Mouse (Mus musculus) stomach, embryonic 15.5 days (tissue): ENCODE data around the gene Gm7138. TPM values are rescaled to one million over a fixed set of nuclear protein-coding genes. Genes with fewer than 3 reads are reported as not detected.
"Not testable (repeated sequence)": the region's sequence is repeated elsewhere in the genome, so short reads cannot be mapped to it uniquely, and the experiment has no call there.

Experiments used
- ATAC-seq: fragments of 200-750 bp; cut with Nextera tagmentation; 2 replicates; pipeline ENCODE4 v1.8.0; 2017; ENCODE audit warnings: low read depth, moderate number of reproducible peaks, moderate TSS enrichment; ENCODE audit not compliant: insufficient read depth, low FRiP score
- H3K27ac ChIP-seq: fragments of 300-500 bp; sonication (generic); 2 replicates; pipeline ENCODE4 v1.5.1; 2015; ENCODE audit warnings: mild to moderate bottlenecking, inconsistent platforms
- H3K27me3 ChIP-seq: fragments of 300-500 bp; sonication (generic); replicated peaks from 2 replicates; pipeline ENCODE4 v1.6.1; 2015; ENCODE audit warnings: inconsistent platforms
- H3K36me3 ChIP-seq: fragments of 300-500 bp; sonication (generic); 2 replicates; pipeline ENCODE4 v1.6.1; 2015; ENCODE audit warnings: inconsistent platforms
- H3K4me1 ChIP-seq: fragments of 300-500 bp; sonication (generic); 2 replicates; pipeline ENCODE4 v1.6.1; 2015; ENCODE audit warnings: inconsistent platforms
- H3K4me2 ChIP-seq: fragments of 300-500 bp; sonication (generic); 2 replicates; pipeline ENCODE4 v1.6.1; 2015; ENCODE audit warnings: mild to moderate bottlenecking, inconsistent platforms
- H3K4me3 ChIP-seq: fragments of 300-500 bp; sonication (generic); replicated peaks from 2 replicates; pipeline ENCODE4 v1.5.1; 2015; ENCODE audit warnings: inconsistent platforms
- H3K9ac ChIP-seq: fragments of 300-500 bp; sonication (generic); 2 replicates; pipeline ENCODE4 v1.6.1; 2015; ENCODE audit warnings: inconsistent platforms
- H3K9me3 ChIP-seq: fragments of 300-500 bp; sonication (generic); 2 replicates; pipeline ENCODE4 v1.6.1; 2016; ENCODE audit warnings: inconsistent platforms
- WGBS: fragments of 180-500 bp; shearing (Covaris S2); methylation state at CpG from one replicate; pipeline ENCODE4 v1.1.7; 2015; 5-methylcytosine and 5-hydroxymethylcytosine counted together
- polyA plus RNA-seq: library from polyadenylated mRNA; unstranded; fragments of >200 nt; fragmentation: Nextera tagmentation; extraction: Ambion mirVana; gene quantifications from 2 replicates; pipeline ENCODE4 v1.2.1, GENCODE M21; 2015

Gm7138 gene
- not detected in 2 replicates for polyA plus RNA-seq

GRCm38 (mm10) chr10:77776844-77777243 lies at the start of gene Gm7138:
TSS of gene Gm7138 (minus strand) at chr10:77776944.
- not testable (repeated sequence) for H3K27ac ChIP-seq, H3K9ac ChIP-seq, ATAC-seq, H3K36me3 ChIP-seq, H3K27me3 ChIP-seq, H3K4me1 ChIP-seq, H3K4me2 ChIP-seq, H3K9me3 ChIP-seq, H3K4me3 ChIP-seq
- WGBS: 76% methylated on average over 1 of the region's 1 CpGs

DNA sequence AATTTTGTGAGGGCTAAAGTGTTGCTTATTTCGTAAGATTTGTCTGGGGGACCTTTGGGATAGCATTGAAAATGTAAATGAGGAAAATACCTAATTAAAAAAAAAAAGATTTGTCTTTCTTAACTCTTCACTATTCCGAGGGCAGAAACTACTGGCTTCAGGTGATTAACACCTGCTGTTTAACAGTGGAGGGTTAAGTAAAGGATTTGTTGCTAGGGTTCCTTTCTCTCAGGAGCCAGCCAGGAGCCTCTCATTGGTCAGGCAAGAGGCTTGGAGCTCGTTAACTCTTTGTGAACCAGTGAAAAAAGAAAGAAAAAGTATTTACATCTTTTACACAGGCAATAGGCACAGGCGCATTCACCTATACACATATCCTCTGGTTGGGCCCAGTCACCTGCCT lies 42.5 kb upstream of the Gm7138 start:
- no peaks in the 10 kb centered on the region for H3K36me3 ChIP-seq
- H3K9ac ChIP-seq: no peak overlapping the region
- H3K4me1 ChIP-seq: no peaks in the 10 kb centered on the region
- H3K27me3 ChIP-seq: no peaks in the 10 kb centered on the region
- no peak for ATAC-seq
- WGBS: 44% methylated on average over 4 of the region's 4 CpGs
- H3K9me3 ChIP-seq: no peaks in the 10 kb centered on the region
- no peak overlapping the region for H3K4me3 ChIP-seq
- H3K4me2 ChIP-seq: no peak overlapping the region
- H3K27ac ChIP-seq: no peak overlapping the region

- Histone ChIP-seq H3K9ac (no peak overlapping the region), H3K4me1 (no peaks in the 10 kb centered on the region), H3K4me3 (no peak overlapping the region), H3K4me2 (no peak overlapping the region), H3K27ac (no peak overlapping the region), H3K9me3 (no peaks in the 10 kb centered on the region), H3K36me3 (no peaks in the 10 kb centered on the region), H3K27me3 (no peaks in the 10 kb centered on the region)
- WGBS: 94% methylated on average over 4 of the region's 4 CpGs
- no peak for ATAC-seq
Observed at GRCm38 (mm10) chr10:77818523-77818922, 41.8 kb upstream of the Gm7138 start.

GRCm38 (mm10) chr10:77815514-77815913 lies 38.8 kb upstream of the Gm7138 start:
- Histone ChIP-seq H3K36me3 (no peaks in the 10 kb centered on the region), H3K9me3 (no peaks in the 10 kb centered on the region), H3K4me3 (no peak overlapping the region), H3K27ac (no peak overlapping the region), H3K4me1 (no peaks in the 10 kb centered on the region), H3K27me3 (no peaks in the 10 kb centered on the region), H3K4me2 (no peak overlapping the region), H3K9ac (no peak overlapping the region)
- 31% methylated on average over 5 of the region's 5 CpGs for WGBS
- no peak for ATAC-seq

- Histone ChIP-seq H3K4me2 (no peak within 1 kb of the TSS), H3K4me1 (no peaks in the 10 kb centered on the region), H3K36me3 (no peaks in the 10 kb centered on the region), H3K4me3 (no peak within 1 kb of the TSS), H3K9me3 (no peaks in the 10 kb centered on the region), H3K9ac (no peak within 1 kb of the TSS), H3K27ac (no peak within 1 kb of the TSS), H3K27me3 (no peaks in the 10 kb centered on the region)
- 33% methylated on average over 4 of the region's 4 CpGs for WGBS
- ATAC-seq: no peak
Observed at GRCm38 (mm10) chr10:77814382-77814781, 37.6 kb upstream of the Gm7138 start, which contains the start of gene Gm2696. TSS of gene Gm2696 (plus strand) at chr10:77814682.

- Histone ChIP-seq H3K9me3 (no peaks in the 10 kb centered on the region), H3K36me3 (no peaks in the 10 kb centered on the region), H3K4me2 (no peak within 1 kb of the TSS), H3K9ac (no peak within 1 kb of the TSS), H3K27me3 (no peaks in the 10 kb centered on the region), H3K4me3 (no peak within 1 kb of the TSS), H3K27ac (no peak within 1 kb of the TSS), H3K4me1 (no peaks in the 10 kb centered on the region)
- WGBS: 67% methylated on average over 5 of the region's 5 CpGs
- ATAC-seq: no peak
Observed at GRCm38 (mm10) chr10:77811743-77812142, 35.0 kb upstream of the Gm7138 start, which contains the start of gene Gm9507. TSS of gene Gm9507 (minus strand) at chr10:77811843.

DNA sequence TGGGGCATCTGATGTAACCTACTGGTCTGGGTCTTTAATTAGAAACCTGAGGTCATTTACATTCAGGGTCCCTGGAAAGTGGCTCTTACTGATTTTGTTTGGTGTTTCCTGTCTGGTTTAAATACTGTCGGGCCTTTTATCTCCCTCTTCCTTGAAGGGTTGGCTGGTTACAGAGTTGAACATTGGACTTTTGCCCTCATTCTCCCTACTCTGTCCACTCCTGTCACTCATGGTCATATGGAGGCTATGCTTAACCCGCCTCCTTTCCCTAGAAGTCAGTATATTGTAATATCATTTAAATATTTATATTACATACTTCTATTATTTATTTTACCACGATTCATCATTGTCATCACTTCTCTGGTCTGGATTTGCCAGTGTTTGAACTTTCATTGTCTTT lies 27.4 kb upstream of the Gm7138 start:
- no peaks in the 10 kb centered on the region for H3K4me1 ChIP-seq
- no peak for ATAC-seq
- no peak overlapping the region for H3K4me3 ChIP-seq
- H3K27ac ChIP-seq: no peak overlapping the region
- no peaks in the 10 kb centered on the region for H3K36me3 ChIP-seq
- H3K27me3 ChIP-seq: no peaks in the 10 kb centered on the region
- no peak overlapping the region for H3K4me2 ChIP-seq
- no peak overlapping the region for H3K9ac ChIP-seq
- WGBS: 51% methylated on average over 3 of the region's 3 CpGs
- H3K9me3 ChIP-seq: no peaks in the 10 kb centered on the region

DNA sequence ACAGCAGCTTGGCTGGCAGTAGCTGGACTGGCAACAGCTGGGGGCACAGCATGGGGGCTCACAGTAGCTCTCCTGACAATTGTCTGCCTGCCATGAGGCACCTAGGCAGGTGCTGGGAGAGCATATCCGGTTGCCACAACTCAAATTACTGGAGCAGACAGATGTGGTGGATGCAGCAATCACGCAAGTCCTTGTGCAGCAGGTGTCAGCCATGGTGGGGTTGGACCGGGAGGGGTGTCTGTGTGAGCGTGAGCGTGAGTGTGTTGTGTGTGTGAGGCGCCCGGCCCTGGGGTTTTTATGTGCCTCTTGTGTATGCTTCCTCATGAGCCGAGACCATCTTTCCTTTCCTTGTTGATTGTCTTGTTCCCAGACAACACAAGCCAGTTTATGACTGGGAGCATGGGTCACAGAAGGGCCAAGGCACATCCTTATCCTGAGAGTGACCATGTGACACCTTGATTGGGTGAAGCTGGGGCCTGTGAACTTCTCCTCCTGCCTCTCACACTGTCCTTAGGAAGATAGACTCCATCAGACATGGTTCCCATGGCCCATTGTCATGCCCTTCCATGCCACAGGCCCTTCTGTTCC lies 22.3 kb upstream of the Gm7138 start, which contains the start of gene Gm19668:
Gm19668 (minus strand) TSS at position 213 of the 588 bp plus-strand sequence.
- no peak within 1 kb of the TSS for H3K9ac ChIP-seq
- no peaks in the 10 kb centered on the region for H3K36me3 ChIP-seq
- no peaks in the 10 kb centered on the region for H3K27me3 ChIP-seq
- ATAC-seq: no peak
- 0 out of 2 replicates have a peak, but pooled peaks cover 4% of the 10 kb centered on the region for H3K4me1 ChIP-seq
- WGBS: 68% methylated on average over 8 of the region's 8 CpGs
- H3K4me3 ChIP-seq: no peak within 1 kb of the TSS
- H3K9me3 ChIP-seq: no peaks in the 10 kb centered on the region
- H3K4me2 ChIP-seq: no peak within 1 kb of the TSS
- H3K27ac ChIP-seq: no peak within 1 kb of the TSS

DNA sequence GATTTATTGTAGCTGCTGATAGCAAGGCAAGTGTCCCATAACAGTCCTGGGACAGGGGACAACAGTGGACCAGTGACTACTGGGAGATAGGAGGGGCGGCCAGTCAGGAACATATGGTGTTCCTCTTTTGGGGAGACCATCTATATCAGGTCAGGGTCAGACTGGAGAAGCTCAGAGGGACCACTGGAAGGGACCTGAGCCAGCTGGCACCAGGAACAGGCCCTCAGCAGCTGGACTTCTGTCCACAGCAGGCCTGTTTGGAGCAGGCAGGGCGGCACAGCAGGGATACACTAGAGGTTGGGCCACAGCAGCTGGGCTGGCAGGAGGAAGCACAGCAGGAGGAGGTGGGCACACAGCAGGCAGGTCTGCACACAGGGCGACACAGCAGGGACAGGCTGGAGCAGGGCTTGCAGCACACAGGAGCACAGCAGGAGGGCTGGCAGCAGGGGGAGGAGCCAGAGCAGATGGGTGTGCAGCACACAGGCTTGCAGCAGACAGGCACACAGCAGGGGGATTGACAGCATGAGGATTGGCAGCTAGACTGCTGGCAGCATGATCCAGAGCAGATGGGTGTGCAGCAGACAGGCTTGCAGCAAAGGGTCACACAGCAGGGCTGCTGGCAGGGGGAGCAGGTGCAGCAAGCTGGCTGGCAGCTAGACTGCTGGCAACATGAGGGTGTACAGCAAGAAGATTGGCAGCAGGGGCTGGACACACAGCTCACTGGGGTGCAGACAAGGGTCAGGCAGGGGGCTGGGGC lies 21.6 kb upstream of the Gm7138 start:
- not testable (repeated sequence) for ATAC-seq, H3K9me3 ChIP-seq, H3K4me3 ChIP-seq, H3K27me3 ChIP-seq, H3K4me1 ChIP-seq, H3K4me2 ChIP-seq, H3K36me3 ChIP-seq, H3K9ac ChIP-seq, H3K27ac ChIP-seq
- 53% methylated on average over 3 of the region's 3 CpGs for WGBS

- Histone ChIP-seq H3K27me3 (no peaks in the 10 kb centered on the region), H3K4me1 (0 out of 2 replicates have a peak, but pooled peaks cover 4% of the 10 kb centered on the region), H3K9ac (no peak overlapping the region), H3K4me3 (no peak overlapping the region), H3K36me3 (no peaks in the 10 kb centered on the region), H3K27ac (no peak overlapping the region), H3K9me3 (no peaks in the 10 kb centered on the region), H3K4me2 (no peak overlapping the region)
- ATAC-seq: no peak
- 24% methylated on average over 3 of the region's 3 CpGs for WGBS
Observed at GRCm38 (mm10) chr10:77797677-77798076, 20.9 kb upstream of the Gm7138 start.

DNA sequence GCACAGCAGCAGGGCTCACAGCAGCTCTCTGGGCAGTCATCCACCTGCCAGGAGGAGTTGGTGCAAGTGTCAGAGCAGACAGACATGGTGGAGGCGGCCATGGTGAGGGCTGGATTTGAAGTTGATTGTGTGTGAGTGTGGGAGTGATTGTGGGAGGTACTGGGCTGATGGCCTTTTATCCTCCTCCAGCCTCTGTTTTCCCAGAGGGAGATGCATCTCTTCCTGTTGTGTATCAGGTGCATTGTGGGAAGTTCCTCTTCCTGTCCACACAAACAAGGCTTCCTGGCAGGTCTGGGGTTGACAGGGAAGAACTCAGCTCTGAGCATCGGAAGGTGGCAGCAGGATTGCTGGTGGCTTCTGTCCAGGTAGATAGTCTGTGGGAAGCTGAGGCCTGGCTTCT lies 18.2 kb upstream of the Gm7138 start, which contains the start of gene Gm9639:
Gm9639 (minus strand) TSS at position 101 of the 400 bp plus-strand sequence.
- Histone ChIP-seq H3K9ac (no peak within 1 kb of the TSS), H3K27me3 (no peaks in the 10 kb centered on the region), H3K9me3 (no peaks in the 10 kb centered on the region), H3K4me1 (0 out of 2 replicates have a peak, but pooled peaks cover 4% of the 10 kb centered on the region), H3K27ac (no peak within 1 kb of the TSS), H3K4me2 (no peak within 1 kb of the TSS), H3K4me3 (no peak within 1 kb of the TSS), H3K36me3 (no peaks in the 10 kb centered on the region)
- 34% methylated on average over 2 of the region's 2 CpGs for WGBS
- ATAC-seq: no peak

- Histone ChIP-seq H3K27me3 (no peaks in the 10 kb centered on the region), H3K9me3 (no peaks in the 10 kb centered on the region), H3K4me2 (no peak overlapping the region), H3K9ac (no peak overlapping the region), H3K4me1 (no peaks in the 10 kb centered on the region), H3K4me3 (no peak overlapping the region), H3K27ac (no peak overlapping the region), H3K36me3 (no peaks in the 10 kb centered on the region)
- no peak for ATAC-seq
- WGBS: 71% methylated on average over 2 of the region's 2 CpGs
Observed at GRCm38 (mm10) chr10:77788621-77789020, 11.9 kb upstream of the Gm7138 start.
